In genomic region chr13:114083570-114084138, GRCm38 (mm10) we compare ENCODE assay signal across 29 mouse cellular contexts.
DNase-seq lines count a peak whose midpoint lies in the region; ATAC-seq and TF ChIP-seq lines count a peak whose summit lies in the region.
"Had no signal": no experiment of that assay in that cellular context is flagged by ENCODE, and none has a peak within 500 bp of the region (broad histone marks: within the 10 kb centered on the region; RNA-seq: fewer than 3 reads in every experiment).

No protein-coding gene starts in this region.

- intact Hi-C loops in left cerebral cortex, postnatal 10 days (cut with DNase I) = no loop called here

- no peak for TF ChIP-seq CTCF in lung, postnatal 0 days (IDR thresholded peaks at IDR 0.05)

- WGBS in liver, embryonic 15.5 days (ENCODE audit: insufficient replicate concordance) = 62% methylated on average over 3 of the region's 3 CpGs
- 45% methylated on average over 3 of the region's 3 CpGs for WGBS in lung, postnatal 0 days

- no peaks in the 10 kb centered on the region for H3K36me3 ChIP-seq in liver, embryonic 15.5 days (replicated peaks)
- H3K36me3 ChIP-seq in lung, postnatal 0 days (ENCODE audit: insufficient read depth, low read length) = no peaks in the 10 kb centered on the region
- H3K36me3 ChIP-seq: embryonic facial prominence, embryonic 10.5 days; embryonic facial prominence, embryonic 15.5 days; forebrain, embryonic 12.5 days; heart, embryonic 12.5 days; hindbrain, embryonic 10.5 days; hindbrain, embryonic 15.5 days; limb, embryonic 12.5 days; lung, embryonic 15.5 days; stomach, embryonic 15.5 days had no signal

- H3K27ac ChIP-seq in liver, embryonic 15.5 days (replicated peaks) = no peak overlapping the region
- no peak overlapping the region for H3K27ac ChIP-seq in lung, postnatal 0 days (ENCODE audit: low read length)
- H3K27ac ChIP-seq: embryonic facial prominence, embryonic 10.5 days; embryonic facial prominence, embryonic 15.5 days; forebrain, embryonic 12.5 days; hindbrain, embryonic 10.5 days; hindbrain, embryonic 15.5 days; limb, embryonic 12.5 days; lung, embryonic 15.5 days; stomach, embryonic 15.5 days had no signal

- H3K4me1 ChIP-seq in liver, embryonic 15.5 days (replicated peaks) = peaks cover 4% of the 10 kb centered on the region; the same call in 1 of the 2 replicates
- no peaks in the 10 kb centered on the region for H3K4me1 ChIP-seq in lung, postnatal 0 days (ENCODE audit: insufficient read depth, low read depth, low read length)
- H3K4me1 ChIP-seq: embryonic facial prominence, embryonic 10.5 days; embryonic facial prominence, embryonic 15.5 days; hindbrain, embryonic 10.5 days; hindbrain, embryonic 15.5 days; megakaryocyte, embryonic 14.5 days; stomach, embryonic 15.5 days had no signal

- H3K27me3 ChIP-seq in liver, embryonic 15.5 days = no peaks in the 10 kb centered on the region
- no peaks in the 10 kb centered on the region for H3K27me3 ChIP-seq in lung, postnatal 0 days (replicated peaks; ENCODE audit: insufficient read depth, low read length)
- H3K27me3 ChIP-seq: embryonic facial prominence, embryonic 15.5 days; heart, embryonic 12.5 days; hindbrain, embryonic 15.5 days; limb, embryonic 12.5 days; lung, embryonic 15.5 days; megakaryocyte, embryonic 14.5 days; stomach, embryonic 15.5 days had no signal

- H3K9me3 ChIP-seq in liver, embryonic 15.5 days (replicated peaks) = no peaks in the 10 kb centered on the region
- H3K9me3 ChIP-seq in lung, postnatal 0 days (ENCODE audit: low read length) = no peaks in the 10 kb centered on the region
- H3K9me3 ChIP-seq: embryonic facial prominence, embryonic 10.5 days; embryonic facial prominence, embryonic 15.5 days; forebrain, embryonic 12.5 days; heart, embryonic 12.5 days; hindbrain, embryonic 10.5 days; hindbrain, embryonic 15.5 days; limb, embryonic 12.5 days; lung, embryonic 15.5 days; stomach, embryonic 15.5 days had no signal

- H3K4me3 ChIP-seq in liver, embryonic 15.5 days (replicated peaks) = no peak overlapping the region
- H3K4me3 ChIP-seq in lung, postnatal 0 days (ENCODE audit: low read depth, low read length) = no peak overlapping the region
- H3K4me3 ChIP-seq: embryonic facial prominence, embryonic 10.5 days; embryonic facial prominence, embryonic 15.5 days; forebrain, embryonic 12.5 days; heart, embryonic 12.5 days; hindbrain, embryonic 10.5 days; hindbrain, embryonic 15.5 days; limb, embryonic 12.5 days; lung, embryonic 15.5 days; megakaryocyte, embryonic 14.5 days; stomach, embryonic 15.5 days had no signal

- peak; percentile 47 for ATAC-seq in liver, embryonic 15.5 days (ENCODE audit: insufficient read depth)
- peak; percentile 74 for ATAC-seq in lung, postnatal 0 days
- ATAC-seq: forebrain, postnatal 0 days; inflammation-experienced regulatory T-cells, adult 6 months had no signal

- TF ChIP-seq EP300 in lung, postnatal 0 days (IDR thresholded peaks at IDR 0.05) = peak; percentile 73

- H3K4me2 ChIP-seq in liver, embryonic 15.5 days = no peak overlapping the region
- no peak overlapping the region for H3K4me2 ChIP-seq in lung, postnatal 0 days (replicated peaks; ENCODE audit: low read depth, low read length)
- H3K4me2 ChIP-seq: embryonic facial prominence, embryonic 15.5 days; forebrain, embryonic 12.5 days; heart, embryonic 12.5 days; hindbrain, embryonic 15.5 days; limb, embryonic 12.5 days; lung, embryonic 15.5 days; stomach, embryonic 15.5 days had no signal

- no peak overlapping the region for H3K9ac ChIP-seq in liver, embryonic 15.5 days
- H3K9ac ChIP-seq in lung, postnatal 0 days (replicated peaks; ENCODE audit: low read depth) = no peak overlapping the region
- H3K9ac ChIP-seq: embryonic facial prominence, embryonic 15.5 days; forebrain, embryonic 12.5 days; forebrain, postnatal 0 days; heart, embryonic 12.5 days; hindbrain, embryonic 15.5 days; limb, embryonic 12.5 days; lung, embryonic 15.5 days; stomach, embryonic 15.5 days had no signal

- peak; percentile 19 to 53 for DNase-seq in lung, adult 18-20 months
- DNase-seq in lung, postnatal 4 days = no peak
- peak; percentile 43 for DNase-seq in lung, postnatal 0 days (ENCODE audit: low spot score)
- DNase-seq in left cerebral cortex, postnatal 10 days (ENCODE audit: extremely low spot score in 1 of 2, low spot score in 2 of 2) = no peak
- DNase-seq in cerebellum, adult 9-10 months = no peak
- DNase-seq: adrenal gland, postnatal 25 days; B cell, adult 2 months; cerebellum, adult 11-12 months; cerebellum, postnatal 25 days; forebrain, postnatal 0 days; gastrocnemius, postnatal 10 days; heart, postnatal 10 days; kidney, adult 11 months; kidney, postnatal 14 days; layer of hippocampus, adult 9-11 months; midbrain, embryonic 14.5 days; right cerebral cortex, postnatal 14 days had no signal

Comparison
In these comparisons a context has a peak if more than half of its experiments do, and no peak if none do; other contexts are left out.
1. DNase-seq: peak in lung, adult 18-20 months (2 of 2) and lung, postnatal 0 days (single experiment); none in lung, postnatal 4 days (0 of 2), left cerebral cortex, postnatal 10 days (0 of 2) and cerebellum, adult 9-10 months (single experiment).